19 mouse cellular contexts compared by ENCODE assay signal in genomic region chr3:105770836-105771235, GRCm38 (mm10).
"Had no signal": no experiment of that assay in that cellular context is flagged by ENCODE, and none has a peak within 500 bp of the region (broad histone marks: within the 10 kb centered on the region; RNA-seq: fewer than 3 reads in every experiment).

No protein-coding gene starts in this region.

- H3K4me3 ChIP-seq: heart, embryonic 12.5 days; heart, embryonic 13.5 days; heart, embryonic 15.5 days; hindbrain, embryonic 10.5 days; hindbrain, embryonic 12.5 days; hindbrain, embryonic 13.5 days; hindbrain, embryonic 15.5 days; intestine, embryonic 15.5 days; kidney, embryonic 15.5 days; layer of hippocampus, adult 2 months; left cerebral cortex, adult 2 months had no signal

- H3K9me3 ChIP-seq: heart, embryonic 12.5 days; heart, embryonic 13.5 days; heart, embryonic 15.5 days; hindbrain, embryonic 10.5 days; hindbrain, embryonic 12.5 days; hindbrain, embryonic 13.5 days; hindbrain, embryonic 15.5 days; intestine, embryonic 15.5 days; kidney, embryonic 15.5 days had no signal

- H3K36me3 ChIP-seq: heart, embryonic 12.5 days; heart, embryonic 13.5 days; heart, embryonic 15.5 days; hindbrain, embryonic 10.5 days; hindbrain, embryonic 12.5 days; hindbrain, embryonic 13.5 days; hindbrain, embryonic 15.5 days; intestine, embryonic 15.5 days; kidney, embryonic 15.5 days had no signal

- H3K4me1 ChIP-seq: hindbrain, embryonic 10.5 days; hindbrain, embryonic 12.5 days; hindbrain, embryonic 13.5 days; hindbrain, embryonic 15.5 days; intestine, embryonic 15.5 days; kidney, embryonic 15.5 days had no signal

- H3K27ac ChIP-seq: heart, embryonic 13.5 days; heart, embryonic 15.5 days; hindbrain, embryonic 10.5 days; hindbrain, embryonic 12.5 days; hindbrain, embryonic 13.5 days; hindbrain, embryonic 14.5 days; hindbrain, embryonic 15.5 days; hindbrain, postnatal 0 days; intestine, embryonic 15.5 days; kidney, embryonic 15.5 days; left cerebral cortex, adult 2 months had no signal

- H3K27me3 ChIP-seq: heart, embryonic 12.5 days; heart, embryonic 13.5 days; heart, embryonic 15.5 days; hindbrain, embryonic 12.5 days; hindbrain, embryonic 13.5 days; hindbrain, embryonic 15.5 days; intestine, embryonic 15.5 days; kidney, embryonic 15.5 days had no signal

- H3K4me2 ChIP-seq: heart, embryonic 11.5 days; heart, embryonic 12.5 days; heart, embryonic 13.5 days; heart, embryonic 15.5 days; hindbrain, embryonic 12.5 days; hindbrain, embryonic 13.5 days; hindbrain, embryonic 14.5 days; hindbrain, embryonic 15.5 days; intestine, embryonic 15.5 days; kidney, embryonic 15.5 days had no signal

- DNase-seq: kidney, adult 11 months; kidney, adult 18-20 months; kidney, postnatal 14 days; layer of hippocampus, adult 9-11 months; layer of hippocampus, postnatal 36 days had no signal

- H3K9ac ChIP-seq: heart, embryonic 12.5 days; heart, embryonic 13.5 days; heart, embryonic 15.5 days; hindbrain, embryonic 12.5 days; hindbrain, embryonic 13.5 days; hindbrain, embryonic 14.5 days; hindbrain, embryonic 15.5 days; intestine, embryonic 15.5 days; kidney, embryonic 15.5 days had no signal
